Mouse (Mus musculus): Measurements from ENCODE around the gene Sptbn2. TPM values are rescaled to one million over a fixed set of nuclear protein-coding genes. Genes with fewer than 3 reads are reported as not detected.
"Not testable (repeated sequence)": the region's sequence is repeated elsewhere in the genome, so short reads cannot be mapped to it uniquely, and the experiment has no call there.

Gene Sptbn2
- total RNA-seq, 2 experiments from 2014 or later = 0.02 to 0.07 TPM

GRCm38 (mm10) chr19:4720671-4721244 is 9.8 kb downstream of the Sptbn2 start:
- DNase-seq (ENCODE audit: low spot score) = no peak

DNA sequence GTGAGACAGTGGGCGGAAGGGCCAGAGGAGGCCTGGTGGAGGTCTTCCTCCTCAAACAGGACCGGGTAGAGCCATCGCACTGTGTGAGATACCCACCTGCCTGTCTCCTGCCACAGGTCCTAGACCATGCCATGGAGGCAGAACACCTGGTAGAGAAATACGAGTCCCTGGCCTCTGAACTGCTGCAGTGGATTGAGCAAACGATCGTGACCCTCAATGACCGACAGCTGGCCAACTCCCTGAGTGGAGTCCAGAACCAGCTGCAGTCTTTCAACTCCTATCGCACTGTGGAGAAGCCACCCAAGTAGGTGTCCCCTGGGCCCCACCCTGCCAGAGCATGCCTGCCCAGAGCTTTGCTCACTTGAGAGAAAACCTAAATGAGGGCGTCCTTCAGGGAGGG is 18.2 kb downstream of the Sptbn2 start:
- no peak for DNase-seq (ENCODE audit: low spot score)

DNA sequence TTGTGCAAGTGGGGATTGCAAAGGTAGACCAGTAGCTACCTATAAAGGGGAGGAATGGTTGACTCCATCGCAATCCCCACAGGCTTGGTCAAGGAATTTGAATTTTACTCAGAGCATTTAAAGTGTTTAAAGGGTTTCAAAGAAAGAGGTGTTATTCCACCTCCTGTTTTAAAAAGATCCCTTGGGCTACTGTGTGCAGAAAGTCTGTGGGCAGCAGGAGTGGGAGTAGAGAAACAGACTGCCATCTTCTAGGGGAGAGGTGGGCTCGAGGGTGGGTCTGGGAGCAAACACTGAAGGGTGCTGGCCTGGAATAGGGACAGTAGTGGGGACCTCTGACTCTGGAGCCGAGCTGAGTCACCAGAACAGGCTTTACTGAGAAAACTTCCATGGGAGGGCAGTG is 22.1 kb downstream of the Sptbn2 start:
- DNase-seq (ENCODE audit: low spot score) = no peak

GRCm38 (mm10) chr19:4737866-4738265 is 26.9 kb downstream of the Sptbn2 start:
- no peak for DNase-seq (ENCODE audit: low spot score)

- DNase-seq (ENCODE audit: low spot score) = no peak
Measured at GRCm38 (mm10) chr19:4739053-4739452, 28.1 kb downstream of the Sptbn2 start.

DNA sequence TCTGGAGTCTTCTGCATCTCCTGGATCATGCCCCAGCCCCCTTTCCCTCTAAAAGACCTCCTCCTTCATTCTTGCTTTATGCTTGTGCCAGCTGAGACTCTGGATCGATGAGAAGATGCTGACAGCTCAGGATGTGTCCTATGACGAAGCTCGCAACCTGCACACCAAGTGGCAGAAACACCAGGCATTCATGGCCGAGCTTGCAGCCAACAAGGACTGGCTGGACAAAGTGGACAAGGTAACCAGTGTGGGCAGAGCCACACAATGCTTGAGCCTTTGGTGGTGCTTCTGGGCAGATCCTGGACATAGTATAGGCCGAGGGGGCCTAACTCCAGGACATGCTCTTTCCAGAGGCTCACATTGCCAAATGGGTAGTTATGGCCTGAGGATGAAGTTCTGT is 28.8 kb downstream of the Sptbn2 start:
- no peak for DNase-seq (ENCODE audit: low spot score)

DNA sequence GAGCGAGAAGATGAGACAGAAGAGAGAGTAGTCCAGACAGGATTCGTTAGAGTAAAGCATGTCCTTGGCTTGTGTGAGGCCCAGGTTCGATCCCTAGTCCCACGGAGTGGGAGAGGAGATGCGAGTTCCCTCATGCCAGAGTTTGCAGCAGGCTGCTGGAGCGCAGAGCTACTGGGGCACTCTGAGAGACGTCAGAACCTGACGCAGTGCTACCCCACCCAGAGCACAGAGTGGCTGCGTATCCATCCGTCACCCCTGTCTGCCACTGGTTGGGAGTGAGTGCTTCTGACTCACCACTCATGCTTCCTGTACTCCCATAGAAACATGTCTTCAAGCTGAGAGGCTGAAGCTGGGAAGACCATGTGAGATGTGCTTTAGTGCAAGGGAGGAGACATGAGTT is 30.5 kb downstream of the Sptbn2 start:
- no peak for DNase-seq (ENCODE audit: low spot score)

GRCm38 (mm10) chr19:4742229-4742628 is 31.3 kb downstream of the Sptbn2 start:
- no peak for DNase-seq (ENCODE audit: low spot score)

DNA sequence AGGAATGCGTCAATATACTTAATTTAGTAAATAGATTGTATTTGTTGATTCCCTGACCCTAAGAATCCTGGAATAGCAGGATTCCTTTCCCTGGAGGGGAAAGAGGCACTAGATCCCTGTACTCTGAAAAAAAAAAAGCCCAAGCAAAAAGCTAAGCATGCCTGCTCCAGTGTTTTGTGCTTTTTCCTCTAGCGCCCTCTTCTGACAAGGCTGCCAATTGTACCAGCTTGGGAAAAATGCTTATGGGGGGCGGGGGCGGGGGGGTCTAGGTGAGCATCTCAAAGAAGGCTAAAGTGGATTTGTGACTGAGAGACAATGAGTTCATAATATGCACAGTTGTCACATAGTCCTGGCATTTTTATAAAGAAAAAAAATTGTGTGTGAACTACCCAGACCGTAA is 32.6 kb downstream of the Sptbn2 start:
- peak; percentile 16 for DNase-seq (ENCODE audit: low spot score)

DNA sequence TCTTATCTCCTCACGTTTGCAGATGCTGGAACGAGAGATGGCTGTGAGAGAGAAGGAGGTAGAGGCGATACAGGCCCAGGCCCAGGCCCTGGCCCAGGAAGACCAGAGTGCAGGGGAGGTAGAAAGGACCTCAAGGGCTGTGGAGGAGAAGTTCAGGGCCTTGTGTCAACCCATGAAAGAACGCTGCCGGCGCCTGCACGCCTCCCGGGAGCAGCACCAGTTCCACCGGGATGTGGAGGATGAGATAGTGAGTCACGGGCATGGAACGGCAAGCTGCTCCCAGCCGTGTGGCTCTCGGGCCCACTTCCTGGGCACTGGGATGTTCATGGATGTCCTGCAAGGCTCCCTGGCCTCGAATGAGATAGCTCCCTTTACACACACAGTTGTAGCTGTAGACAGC is 33.1 kb downstream of the Sptbn2 start:
- DNase-seq (ENCODE audit: low spot score) = no peak

GRCm38 (mm10) chr19:4745057-4745456 is 34.1 kb downstream of the Sptbn2 start:
- DNase-seq (ENCODE audit: low spot score) = no peak

- no peak for DNase-seq (ENCODE audit: low spot score)
Measured at GRCm38 (mm10) chr19:4745681-4746080, 34.7 kb downstream of the Sptbn2 start.

DNA sequence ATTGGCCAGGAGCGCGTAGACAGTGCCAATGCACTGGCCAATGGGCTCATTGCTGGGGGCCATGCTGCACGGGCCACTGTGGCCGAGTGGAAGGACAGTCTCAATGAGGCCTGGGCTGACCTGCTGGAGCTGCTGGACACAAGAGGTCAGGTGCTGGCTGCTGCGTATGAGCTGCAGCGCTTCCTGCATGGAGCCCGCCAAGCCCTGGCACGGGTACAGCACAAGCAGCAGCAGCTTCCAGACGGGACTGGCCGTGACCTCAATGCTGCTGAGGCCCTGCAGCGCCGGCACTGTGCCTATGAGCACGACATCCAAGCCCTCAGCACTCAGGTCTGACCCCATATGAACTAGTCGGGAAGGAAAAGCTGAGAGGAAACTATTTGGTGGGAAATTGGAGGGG is 35.6 kb downstream of the Sptbn2 start:
- DNase-seq (ENCODE audit: low spot score) = peak; percentile 47

DNA sequence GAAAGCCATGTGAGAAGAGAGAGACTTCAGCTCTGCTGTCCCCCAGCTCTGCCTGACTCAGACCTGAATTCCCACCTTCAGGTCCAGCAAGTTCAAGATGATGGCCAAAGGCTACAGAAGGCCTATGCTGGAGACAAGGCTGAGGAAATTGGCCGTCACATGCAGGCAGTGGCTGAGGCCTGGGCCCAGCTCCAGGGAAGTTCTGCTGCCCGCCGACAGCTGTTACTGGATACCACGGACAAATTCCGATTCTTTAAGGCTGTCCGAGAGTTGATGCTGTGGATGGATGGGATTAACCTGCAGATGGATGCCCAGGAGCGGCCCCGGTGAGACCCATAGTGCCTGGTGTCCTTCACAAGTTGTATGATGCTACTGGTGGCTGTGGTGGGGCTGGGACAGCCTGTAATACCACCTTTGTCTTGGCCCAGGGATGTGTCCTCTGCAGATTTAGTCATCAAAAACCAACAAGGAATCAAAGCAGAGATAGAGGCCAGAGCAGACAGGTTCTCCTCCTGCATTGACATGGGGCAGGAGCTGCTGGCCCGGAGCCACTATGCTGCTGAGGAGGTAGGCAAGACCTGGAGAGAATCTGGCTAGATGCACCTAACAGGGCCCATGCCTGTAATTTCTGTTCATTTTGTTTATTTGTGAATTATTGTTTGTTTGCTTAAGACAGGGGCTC is 36.8 kb downstream of the Sptbn2 start:
- no peak for DNase-seq (ENCODE audit: low spot score)

GRCm38 (mm10) chr19:4748493-4748892 is 37.5 kb downstream of the Sptbn2 start:
- no peak for DNase-seq (ENCODE audit: low spot score)

- no peak for DNase-seq (ENCODE audit: low spot score)
Measured at GRCm38 (mm10) chr19:4749975-4750374, 39.0 kb downstream of the Sptbn2 start.

DNA sequence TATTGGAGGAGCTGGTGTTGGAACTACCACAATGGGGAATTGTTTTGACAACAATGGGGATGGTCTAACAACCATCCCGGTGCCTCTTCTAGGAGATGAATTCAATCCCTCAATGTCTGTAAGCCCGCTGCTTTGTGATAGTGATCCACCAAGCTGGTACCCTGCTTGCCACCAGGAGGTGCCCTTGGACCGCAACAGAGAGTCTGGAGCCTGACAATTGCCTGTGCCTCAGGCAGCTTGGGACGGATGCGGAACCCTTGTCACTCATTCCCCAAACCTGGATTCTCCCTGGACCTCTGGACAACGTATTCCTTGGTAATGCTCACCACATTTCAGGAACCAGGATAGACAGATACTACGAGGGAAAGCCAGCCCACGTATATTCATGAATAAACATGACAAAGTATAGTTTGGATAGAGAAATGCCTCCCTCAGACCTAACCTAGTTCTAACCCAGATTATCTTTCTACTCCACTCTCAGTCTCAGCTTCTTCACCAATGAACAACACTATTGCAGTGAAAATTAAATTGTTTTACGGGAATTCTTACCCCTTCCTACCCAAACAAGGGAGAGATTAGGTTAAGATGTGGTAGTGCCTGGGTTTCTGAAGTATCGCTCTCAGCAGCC is 44.7 kb downstream of the Sptbn2 start:
- peak; percentile 92 for DNase-seq (ENCODE audit: low spot score)

- peak; percentile 95 for DNase-seq (ENCODE audit: low spot score)
Measured at GRCm38 (mm10) chr19:4756193-4756911, 45.4 kb downstream of the Sptbn2 start, which contains the start of gene Rbm4b. Rbm4b (plus strand) TSS chr19:4756497.

- no peak for DNase-seq (ENCODE audit: low spot score)
Measured at GRCm38 (mm10) chr19:4756921-4757320, 46.0 kb downstream of the Sptbn2 start.

DNA sequence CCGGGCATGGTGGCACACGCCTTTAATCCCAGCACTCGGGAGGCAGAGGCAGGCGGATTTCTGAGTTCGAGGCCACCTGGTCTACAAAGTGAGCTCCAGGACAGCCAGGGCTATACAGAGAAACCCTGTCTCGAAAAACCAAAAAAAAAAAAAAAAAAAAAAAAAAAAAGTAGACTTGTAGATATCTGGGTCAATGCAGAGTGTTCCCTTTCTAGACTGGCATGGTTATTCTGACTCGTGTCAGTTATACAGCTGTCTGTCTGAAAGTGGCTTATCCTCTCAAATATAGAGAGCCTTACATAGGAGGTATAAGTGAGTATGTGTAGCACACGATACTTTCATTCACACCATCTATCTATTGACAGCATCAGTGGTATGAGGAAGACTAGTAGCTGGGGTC is 49.6 kb downstream of the Sptbn2 start:
- DNase-seq (ENCODE audit: low spot score) = not testable (repeated sequence)

GRCm38 (mm10) chr19:4762876-4763275 is 51.9 kb downstream of the Sptbn2 start:
- no peak for DNase-seq (ENCODE audit: low spot score)

DNA sequence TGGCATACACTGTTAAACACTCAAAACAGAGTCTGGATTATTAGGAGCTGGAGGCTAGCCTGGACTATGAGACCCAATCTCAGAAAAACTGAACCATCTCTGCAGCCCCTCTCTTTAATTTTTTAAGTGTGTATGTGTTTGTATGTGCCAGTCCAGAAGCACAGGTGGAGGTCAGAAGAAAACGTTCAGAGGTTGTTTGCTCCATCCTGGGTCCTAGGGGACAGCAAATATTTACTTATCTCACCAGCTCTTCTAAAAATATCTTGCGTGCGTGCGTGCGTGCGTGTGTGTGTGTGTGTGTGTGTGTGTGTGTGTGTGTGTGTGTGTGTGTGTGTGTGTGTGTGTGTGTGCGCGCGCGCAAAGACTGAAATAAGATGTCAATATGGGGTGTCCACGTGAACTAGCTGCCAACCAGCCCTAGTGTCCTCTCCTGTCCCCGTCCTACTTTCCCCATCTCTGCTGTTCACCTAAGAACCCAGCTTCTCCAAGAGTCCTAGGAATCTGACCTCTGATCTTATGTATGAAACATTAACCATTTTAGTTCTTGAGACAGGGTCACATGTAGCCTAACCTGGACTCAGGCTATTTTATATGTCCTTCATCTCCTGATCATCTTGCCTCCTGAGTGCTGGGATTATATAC is 56.7 kb downstream of the Sptbn2 start:
- no peak for DNase-seq (ENCODE audit: low spot score)
